Mouse (Mus musculus): ENCODE data around the gene Kcmf1.
"Not testable (repeated sequence)": the region's sequence is repeated elsewhere in the genome, so short reads cannot be mapped to it uniquely, and the experiment has no call there.

Kcmf1 gene

DNA sequence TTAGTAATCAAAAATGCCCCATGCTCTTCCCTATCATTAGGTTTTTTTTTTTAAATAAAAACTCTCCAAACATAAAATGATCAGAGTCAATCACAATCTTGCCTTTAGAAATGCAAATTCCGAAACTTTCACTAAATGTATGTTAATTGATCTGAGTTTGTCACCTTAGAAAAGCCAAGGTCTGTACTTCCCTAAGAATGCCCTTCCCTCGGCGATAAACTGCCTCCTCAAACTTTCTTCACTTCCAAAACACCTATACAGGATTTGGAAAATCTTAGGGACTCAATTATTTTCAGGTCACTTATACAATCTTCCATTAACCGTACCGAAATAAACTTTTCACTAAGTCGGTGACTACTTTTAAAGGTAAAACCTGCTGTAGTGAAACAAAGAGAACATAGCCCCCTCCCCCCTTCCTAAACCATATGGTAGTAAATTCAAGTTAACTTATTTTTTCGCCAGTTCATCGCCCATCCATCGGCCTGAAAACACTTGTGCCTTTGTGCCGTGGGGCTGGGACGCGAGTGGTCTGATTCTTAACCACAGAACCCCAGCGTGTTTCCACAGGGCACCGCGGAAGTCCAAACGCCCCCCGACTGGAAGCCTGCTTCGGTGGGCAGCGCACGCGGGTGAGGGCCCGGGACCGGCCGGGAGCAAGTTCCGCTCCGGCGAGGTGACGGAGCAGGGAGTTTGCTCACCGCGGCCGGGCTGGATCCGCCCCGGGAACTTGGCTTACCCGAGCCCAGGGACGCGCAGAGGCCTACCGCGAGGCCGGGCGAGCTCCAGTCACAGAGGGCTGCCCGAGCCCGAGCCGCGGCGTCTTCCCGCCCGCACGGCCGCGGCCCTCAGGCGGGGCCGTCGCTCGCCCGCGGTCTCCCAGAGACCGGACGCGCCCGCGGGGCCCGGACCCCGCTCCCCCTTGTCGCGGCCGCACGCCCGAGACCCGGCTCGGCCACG lies 1.3 kb downstream of the Kcmf1 start:
- peak; percentile 67 for DNase-seq (ENCODE audit: low spot score)

DNA sequence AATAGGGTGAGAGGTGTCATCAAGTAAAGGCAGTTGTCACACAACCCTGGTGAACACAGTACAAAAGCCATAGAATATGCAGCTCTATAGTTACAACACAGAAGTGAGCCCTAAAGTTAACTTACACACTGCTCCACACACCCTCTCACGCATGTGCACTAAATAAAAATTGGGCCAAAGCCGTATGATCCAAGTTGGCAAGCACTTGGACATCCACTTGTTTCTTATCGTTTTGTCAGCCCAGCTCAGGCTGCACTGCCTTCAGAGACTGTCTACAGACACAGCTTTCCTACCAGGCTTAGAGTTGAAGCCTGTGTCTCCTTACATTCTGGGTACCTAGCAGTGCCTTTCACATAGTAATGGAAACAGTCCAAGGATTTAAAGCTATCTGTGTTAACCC lies 4.8 kb downstream of the Kcmf1 start:
- no peak for DNase-seq (ENCODE audit: low spot score)

DNA sequence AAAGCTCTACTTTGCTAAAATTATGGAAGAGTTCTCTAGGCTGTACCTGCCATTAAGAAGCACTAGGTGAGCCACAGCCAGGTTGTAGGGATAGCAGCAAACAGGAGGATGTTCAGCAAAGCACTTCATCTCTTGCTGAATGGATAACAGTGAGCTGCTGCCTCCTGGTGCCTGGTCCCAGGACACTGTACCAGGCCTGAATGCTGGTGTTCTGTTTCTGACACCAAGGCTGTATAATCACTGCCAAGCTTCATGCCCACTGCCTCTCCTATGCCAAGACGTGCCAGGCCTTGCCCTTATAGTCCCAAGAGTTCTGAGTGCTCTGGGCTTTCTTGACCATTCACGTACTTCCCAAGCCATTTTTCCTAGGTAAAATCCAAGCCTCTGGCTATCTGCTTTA lies 8.5 kb downstream of the Kcmf1 start:
- no peak for DNase-seq (ENCODE audit: low spot score)

DNA sequence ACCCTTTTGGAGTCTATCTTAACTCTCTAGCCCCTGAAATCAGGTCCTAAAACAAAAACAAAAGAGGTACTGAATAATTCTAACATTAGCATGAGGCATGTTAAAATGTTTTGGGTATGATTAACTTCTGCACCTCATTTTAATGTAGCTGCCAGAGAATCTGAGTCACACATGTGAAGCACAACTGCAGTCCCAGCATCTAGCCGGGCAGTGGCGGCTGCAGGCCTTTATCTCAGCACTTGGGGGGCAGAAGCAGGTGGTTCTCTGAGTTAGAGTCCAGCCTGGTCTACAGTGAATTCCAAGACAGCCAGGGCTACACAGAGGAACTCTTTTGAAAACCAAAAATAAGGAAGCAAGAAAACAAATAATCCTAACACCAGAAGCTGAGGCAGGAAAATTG lies 11.1 kb downstream of the Kcmf1 start:
- DNase-seq (ENCODE audit: low spot score), result no peak

DNA sequence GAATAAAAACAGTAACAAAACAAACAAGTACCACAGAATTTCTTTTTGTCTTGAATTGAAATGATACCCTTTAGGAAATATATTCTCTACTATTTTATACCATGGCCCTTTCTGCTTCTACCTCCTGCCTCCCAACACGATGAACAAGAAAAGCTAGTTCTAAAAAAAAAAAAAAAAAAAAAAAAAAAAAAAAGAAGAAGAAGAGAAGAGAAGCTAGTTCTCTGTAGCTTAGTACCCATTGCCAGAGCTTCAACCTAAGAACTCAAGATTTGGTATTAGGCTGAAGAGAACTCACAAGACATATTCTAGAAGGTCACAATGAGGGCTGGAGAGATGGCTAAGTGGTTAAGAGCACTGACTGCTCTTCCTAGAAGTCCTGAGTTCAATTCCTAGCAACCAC lies 14.5 kb downstream of the Kcmf1 start:
- no peak for DNase-seq (ENCODE audit: low spot score)

DNA sequence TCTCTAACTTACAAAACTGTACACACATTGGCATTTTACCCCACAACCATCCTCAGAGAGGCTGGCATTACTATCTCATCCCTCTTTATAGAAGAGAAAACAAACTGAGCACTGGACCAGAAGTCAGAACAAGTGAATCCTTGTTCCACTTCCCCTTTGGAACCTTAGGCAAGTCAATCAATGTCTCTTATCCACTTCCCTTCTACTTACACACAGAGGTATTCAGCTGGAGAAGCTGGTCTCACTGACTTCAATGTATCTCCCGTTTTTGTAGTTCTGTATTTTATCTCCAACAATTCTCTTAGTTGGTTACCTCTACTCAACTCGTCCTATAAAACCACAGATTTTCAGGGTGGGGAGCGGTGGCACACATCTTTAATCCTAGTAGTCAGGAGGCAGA lies 15.0 kb downstream of the Kcmf1 start:
- DNase-seq (ENCODE audit: low spot score), result no peak

DNA sequence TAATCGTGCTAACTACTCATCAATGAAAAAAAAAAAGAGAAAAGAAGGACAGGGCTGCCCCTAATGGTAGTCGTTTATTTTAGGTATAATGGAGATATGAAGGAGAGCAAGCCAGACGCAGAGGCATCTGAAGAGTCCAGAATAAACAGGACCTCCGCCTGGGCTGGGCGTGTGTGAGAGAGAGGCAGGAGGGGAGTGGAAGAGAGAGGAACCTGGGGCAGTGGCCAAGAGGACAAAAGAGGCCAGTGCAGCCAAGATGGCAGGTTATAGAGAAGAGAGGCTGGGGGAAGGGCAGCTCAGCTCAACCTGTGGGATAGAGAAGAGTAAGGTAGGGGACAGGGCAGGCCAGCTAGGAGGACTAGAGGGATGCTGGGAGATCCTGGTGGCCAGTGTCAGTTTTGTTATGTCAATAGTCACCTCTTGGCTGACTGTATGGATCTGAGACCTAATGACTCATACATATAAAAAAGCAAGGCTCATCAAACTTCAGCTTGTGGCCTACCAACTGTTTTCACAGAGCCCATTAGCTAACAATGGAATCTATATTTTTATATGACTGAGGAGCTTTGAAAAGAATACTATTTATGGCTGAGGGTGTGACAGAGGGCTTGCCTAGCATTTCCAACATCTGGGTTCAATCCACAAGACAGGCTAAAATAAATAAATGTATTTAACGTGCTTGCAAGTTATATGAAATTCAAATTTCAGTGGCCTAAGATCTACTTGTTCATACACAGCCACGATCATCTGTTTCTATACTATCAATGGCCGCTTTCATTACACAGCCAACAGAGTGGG lies 16.9 kb downstream of the Kcmf1 start:
- no peak for DNase-seq (ENCODE audit: low spot score)

DNA sequence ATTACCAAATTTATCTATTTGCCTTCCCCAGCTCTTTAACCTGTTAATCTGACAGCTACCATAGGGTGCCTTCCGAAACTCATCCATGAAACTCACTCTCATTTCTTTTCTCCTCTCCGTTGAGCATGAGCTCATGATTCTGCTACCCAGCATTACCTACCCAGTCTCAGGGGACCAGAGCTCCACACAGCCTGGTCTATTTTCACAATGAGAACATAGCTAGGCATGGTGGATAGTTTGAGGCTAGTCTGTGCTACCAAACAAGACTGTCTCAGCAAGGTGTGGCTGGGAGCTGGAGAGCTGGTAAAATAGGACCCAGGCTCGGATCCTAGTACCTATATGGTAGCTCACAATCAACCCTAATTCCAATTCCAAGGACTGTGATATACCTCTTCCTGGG lies 17.6 kb downstream of the Kcmf1 start:
- DNase-seq (ENCODE audit: low spot score), result no peak

DNA sequence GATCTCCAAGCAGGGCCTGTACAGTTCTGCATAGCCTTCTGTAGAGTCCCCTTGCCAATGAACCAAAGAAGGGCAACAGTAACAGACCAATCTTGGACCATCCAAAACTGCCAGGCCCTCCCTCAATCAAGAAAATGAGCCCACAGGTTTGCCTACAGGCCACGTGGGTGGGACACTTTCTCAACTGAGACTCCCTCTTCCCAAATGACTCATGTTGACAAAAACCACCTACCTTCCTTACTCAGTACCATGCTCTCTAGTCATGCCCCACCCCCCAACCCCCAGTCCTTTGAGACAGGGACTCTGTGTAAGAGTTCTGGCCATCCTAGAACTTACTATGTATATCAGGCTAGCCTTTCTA lies 18.2 kb downstream of the Kcmf1 start:
- no peak for DNase-seq (ENCODE audit: low spot score)

DNA sequence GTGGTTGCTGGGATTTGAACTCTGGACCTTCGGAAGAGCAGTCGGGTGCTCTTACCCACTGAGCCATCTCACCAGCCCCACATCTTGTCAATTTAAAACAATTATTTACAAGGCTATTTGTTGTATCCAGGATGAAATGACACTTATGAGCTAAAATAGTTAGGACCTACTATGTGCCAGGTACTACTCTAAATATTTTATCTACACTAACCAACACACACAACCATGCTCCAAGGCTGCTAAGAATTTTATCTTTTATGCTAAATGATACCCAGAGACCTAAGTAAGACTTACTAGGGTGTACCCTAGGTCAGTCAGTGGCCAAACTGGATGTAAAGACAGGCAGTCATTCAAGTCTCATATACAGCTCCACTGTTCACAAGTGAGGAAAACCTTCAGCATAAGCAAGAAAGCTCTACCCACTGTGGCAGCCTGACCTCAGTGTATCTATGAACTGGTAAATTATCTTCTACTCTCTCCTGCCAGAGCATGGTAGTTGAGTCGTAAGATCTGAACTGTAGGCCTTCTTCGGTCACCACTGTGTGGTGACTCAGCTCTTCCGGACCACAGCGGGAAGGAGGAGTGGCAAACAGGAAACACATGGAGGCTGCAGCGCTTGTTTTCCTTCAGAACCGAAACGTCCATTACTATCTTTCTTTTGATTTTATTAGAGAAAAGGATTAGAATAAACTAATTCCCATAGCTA lies 18.7 kb downstream of the Kcmf1 start:
- DNase-seq (ENCODE audit: low spot score), result peak; percentile 28

DNA sequence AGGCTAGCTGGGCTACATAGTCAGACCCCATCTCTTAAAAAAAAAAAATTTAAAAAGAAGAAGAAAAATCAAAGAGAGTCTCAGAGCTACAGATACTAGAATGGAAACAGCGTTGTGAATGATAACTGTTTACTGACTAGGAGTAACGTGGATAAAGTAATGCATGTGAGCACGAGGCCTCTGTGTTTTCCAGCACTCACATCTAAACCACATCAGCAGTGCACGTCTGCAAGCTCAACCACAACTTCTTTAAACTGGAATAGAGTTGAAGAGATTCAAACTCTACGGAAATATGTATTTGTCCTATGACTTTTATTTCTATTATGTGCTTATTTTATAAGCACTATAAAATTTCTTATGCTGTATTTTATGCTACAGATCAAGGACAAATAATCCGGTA lies 23.1 kb downstream of the Kcmf1 start:
- DNase-seq (ENCODE audit: low spot score), result no peak

DNA sequence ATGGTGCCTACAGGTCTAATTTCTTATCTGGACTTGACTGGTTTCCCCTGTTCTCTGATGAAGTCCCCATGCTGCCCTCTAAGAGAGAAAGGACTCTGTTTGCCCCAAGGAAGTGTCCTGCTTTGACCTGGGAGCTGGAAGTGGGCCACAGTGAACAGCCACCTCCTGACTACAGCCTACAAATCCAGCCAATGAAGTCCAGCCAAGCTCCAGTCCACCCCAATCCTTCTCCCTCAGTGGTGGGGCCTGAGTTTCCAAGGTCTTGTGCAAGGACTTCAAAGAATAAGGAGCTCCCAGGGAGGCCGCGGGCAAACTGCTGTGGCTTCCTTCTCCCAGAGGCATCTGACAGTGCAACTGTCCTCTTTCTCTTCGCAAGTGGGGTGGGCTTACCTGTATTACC lies 26.4 kb downstream of the Kcmf1 start:
- DNase-seq (ENCODE audit: low spot score), result no peak

DNA sequence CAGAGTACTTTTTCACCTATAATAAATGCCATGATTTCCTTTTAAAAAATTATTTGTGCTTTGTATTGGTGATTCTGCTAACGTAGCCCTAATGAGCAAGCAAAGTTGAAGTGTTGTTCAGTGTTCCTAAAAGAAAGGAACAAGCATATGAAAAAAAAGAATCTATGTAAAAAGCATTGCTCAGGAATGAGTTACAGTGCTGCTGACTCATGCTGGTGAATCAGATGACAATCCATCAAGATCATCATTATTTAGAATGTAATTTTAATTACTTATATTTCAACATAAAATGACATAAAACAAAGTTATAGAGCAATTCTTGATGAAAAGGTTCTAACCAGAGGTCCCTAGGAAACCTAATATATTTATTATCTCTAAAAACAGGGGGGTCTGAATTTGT lies 27.5 kb downstream of the Kcmf1 start:
- no peak for DNase-seq (ENCODE audit: low spot score)

DNA sequence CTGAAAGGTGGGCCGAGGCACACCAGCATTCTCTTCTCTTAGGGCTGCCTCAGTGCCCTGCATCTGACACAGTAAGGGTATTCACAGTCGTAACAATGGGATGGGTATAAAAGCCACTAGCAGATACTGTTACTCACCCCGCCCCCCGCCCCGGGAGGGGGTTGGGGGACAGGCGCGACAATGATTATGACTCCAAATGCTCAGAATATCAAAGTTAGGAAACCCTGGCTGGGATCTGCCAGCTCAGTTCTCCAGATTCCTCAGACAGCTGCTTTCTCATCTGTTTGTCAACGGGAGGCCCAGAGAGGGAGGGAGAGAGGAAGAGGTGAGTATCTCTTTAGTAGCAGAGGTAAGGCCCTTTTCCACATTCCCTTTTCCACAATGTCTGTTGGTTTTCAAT lies 30.2 kb downstream of the Kcmf1 start:
- DNase-seq (ENCODE audit: low spot score), result no peak

DNA sequence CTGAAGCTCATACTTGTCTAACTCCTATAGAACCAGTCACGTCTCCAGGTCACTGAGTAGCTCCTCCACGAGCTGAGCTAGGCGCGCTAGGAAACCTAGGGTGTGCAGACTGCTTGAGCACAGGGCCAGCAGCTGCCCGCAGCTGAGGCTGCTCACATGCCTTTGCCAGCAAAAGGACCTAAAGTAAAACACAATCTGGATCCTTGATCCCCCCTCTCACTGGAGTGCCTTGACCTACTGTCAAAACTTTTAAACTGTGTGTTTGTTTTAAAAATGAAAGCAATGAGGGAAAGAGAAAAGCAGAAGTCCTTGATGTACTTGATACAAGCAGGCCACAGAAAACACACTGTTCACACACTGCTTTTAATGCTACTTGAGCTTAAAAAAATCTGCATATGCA lies 31.1 kb downstream of the Kcmf1 start:
- no peak for DNase-seq (ENCODE audit: low spot score)

DNA sequence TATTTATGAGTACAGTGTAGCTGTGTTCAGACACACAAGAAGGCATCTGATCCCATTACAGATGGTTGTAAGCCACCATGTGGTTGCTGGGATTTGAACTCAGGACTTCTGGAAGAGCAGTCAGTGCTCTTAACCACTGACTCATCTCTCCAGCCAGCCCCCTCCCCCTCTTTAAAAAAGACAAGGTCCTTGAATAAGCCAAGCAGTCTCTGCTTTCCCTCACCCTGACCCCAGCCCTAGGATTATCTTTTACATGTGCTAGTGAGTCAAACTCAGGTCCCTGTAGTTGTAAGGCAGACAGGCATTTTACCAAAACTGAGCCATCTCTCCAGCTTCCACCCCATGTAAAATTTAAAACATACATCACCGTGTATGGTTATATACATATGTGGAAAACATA lies 32.0 kb downstream of the Kcmf1 start:
- DNase-seq (ENCODE audit: low spot score), result no peak

DNA sequence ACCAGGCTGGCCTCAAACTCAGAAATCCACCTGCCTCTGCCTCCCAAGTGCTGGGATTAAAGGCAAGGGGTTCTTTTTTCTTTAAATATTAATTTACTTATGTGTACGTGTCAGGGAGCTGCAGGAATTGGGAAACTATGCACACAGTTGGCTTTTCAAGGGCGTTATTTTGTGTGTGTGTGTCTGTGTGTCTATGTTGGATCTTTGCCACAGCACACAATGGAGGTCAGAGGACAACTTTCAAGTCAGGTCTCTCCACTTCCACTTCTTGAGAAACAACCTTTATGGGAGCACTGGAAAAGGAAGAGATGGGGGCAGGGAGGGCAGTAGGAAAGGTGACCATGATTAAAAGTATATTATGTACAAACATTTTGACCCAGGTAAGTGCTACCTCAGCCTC lies 33.5 kb downstream of the Kcmf1 start:
- DNase-seq (ENCODE audit: low spot score), result no peak

DNA sequence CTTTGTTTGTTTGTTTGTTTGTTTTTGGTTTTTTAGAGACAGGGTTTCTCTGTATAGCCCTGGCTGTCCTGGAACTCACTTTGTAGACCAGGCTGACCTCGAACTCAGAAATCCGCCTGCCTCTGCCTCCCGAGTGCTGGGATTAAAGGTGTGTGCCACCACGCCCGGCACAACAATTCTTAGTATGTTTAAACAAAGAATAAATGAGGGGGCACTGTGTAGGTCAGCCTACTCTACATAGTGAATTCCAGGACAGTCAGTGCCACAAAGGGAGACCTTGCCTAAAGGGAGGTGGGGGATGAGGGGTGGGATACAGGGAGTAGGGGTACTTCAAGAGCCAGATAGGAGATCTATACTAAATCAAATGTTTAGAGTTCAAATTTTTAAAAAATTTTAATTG lies 37.1 kb downstream of the Kcmf1 start:
- not testable (repeated sequence) for DNase-seq (ENCODE audit: low spot score)

DNA sequence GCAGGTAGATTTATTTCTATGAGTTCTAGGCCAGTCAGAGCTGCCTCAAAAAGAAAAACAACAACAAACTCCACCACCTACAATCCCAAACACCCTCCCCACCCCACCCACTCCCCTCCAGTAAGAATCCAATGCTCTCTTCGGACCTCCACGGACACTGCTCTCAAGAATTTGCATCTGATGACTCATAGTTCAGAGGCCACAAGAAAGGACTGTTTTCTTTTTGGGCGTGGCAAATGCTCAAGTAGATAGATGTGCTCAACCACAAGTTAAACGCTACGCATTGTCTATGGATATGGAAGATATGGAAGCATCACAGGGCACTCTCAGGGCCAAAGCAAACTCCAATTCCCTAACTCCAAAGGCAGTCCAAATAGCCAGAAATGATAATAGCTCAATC lies 45.5 kb downstream of the Kcmf1 start:
- no peak for DNase-seq (ENCODE audit: low spot score)

DNA sequence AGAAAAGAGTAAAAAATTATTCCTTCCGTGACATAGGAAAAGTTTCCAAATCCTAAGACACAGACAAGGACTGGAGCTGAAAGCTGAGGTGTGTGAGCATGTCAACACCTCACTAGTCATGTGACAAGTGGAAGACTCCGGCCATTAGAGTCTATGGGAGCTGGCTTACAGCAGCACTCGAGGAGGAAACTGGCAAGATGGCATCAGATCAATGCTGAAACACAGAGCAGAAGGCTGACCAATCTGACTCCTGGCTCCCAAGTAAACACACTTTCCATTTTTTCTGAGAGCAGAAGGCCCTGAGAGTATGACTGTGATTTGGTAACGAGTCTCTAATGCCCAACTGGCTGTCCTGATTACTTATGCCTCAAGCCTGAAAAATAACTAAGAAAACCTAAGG lies 47.6 kb downstream of the Kcmf1 start:
- no peak for DNase-seq (ENCODE audit: low spot score)

DNA sequence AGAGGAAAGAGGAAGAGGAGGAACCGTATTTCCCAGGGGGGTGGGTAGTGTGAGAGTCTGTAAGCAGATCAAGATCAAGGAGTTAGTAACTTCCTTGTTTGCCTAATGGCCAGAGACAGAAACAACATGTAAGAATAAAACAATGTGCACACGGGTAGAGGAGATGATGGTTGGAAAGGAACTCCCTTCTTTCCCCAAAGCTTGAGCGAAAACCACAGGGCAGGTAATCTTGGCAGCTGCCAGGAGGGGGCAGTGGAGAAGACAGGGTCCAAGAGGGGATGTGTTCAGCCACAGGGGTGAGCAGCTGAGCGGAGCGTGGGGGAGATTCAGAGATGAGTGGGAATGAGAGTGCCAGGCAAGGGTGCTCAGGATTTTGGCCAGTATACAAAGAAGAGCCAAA lies 48.1 kb downstream of the Kcmf1 start:
- DNase-seq (ENCODE audit: low spot score), result no peak

DNA sequence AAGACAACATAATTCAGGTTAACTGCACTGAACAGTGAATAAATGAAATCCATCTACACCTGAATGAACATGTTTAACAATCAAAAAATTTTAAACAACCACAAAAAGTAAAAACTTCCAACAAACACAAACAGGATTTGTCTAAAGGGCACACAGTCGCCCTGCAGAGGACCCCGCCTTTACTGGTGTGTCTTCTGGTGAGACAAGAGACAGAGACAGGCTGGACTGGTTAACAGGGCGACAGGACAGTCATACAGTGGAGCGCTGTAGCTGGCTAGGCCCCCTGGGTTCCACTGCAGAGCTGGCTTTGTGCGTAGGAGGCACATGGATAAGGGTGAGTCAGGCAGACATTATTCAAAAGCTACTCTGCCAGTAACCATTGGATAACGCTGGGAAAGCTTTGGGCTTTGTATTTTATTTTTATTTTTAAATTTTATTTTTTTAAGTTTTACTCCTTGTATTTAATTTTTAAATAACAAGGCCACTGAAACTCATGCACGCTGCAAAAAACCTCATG lies 57.7 kb downstream of the Kcmf1 start:
- DNase-seq (ENCODE audit: low spot score), result no peak

Data from MN1 (cell line).